Mouse (Mus musculus) hindbrain, postnatal 0 days (tissue): ENCODE results near the gene Rbfox2. TPM values are rescaled to one million over a fixed set of nuclear protein-coding genes. Genes with fewer than 3 reads are reported as not detected.
A peak's percentile ranks its signal among the peaks of the same experiment; 100 is the strongest.

Experiments
- ATAC-seq: fragments of 200-750 bp; cut with Nextera tagmentation; 2 replicates; pipeline ENCODE4 v1.8.0; 2017; ENCODE audit warnings: mild to moderate bottlenecking, moderate TSS enrichment, moderate library complexity
- DNase-seq: peaks from one replicate; pipeline ENCODE4 v3.0.0-alpha.2; 2015; ENCODE audit warnings: low spot score
- H3K27ac ChIP-seq: fragments of 300-500 bp; sonication (generic); 2 replicates; pipeline ENCODE4 v1.5.1; 2014; ENCODE audit warnings: mild to moderate bottlenecking
- H3K27me3 ChIP-seq: fragments of 300-500 bp; sonication (generic); 2 replicates; pipeline ENCODE4 v1.6.1; 2014; ENCODE audit warnings: low read length, mixed read lengths; ENCODE audit not compliant: insufficient read depth
- H3K36me3 ChIP-seq: fragments of 300-500 bp; sonication (generic); 2 replicates; pipeline ENCODE4 v1.6.1; 2014; ENCODE audit warnings: low read length, mixed read lengths; ENCODE audit not compliant: insufficient read depth
- H3K4me1 ChIP-seq: fragments of 300-500 bp; sonication (generic); 2 replicates; pipeline ENCODE4 v1.6.1; 2014; ENCODE audit warnings: antibody characterized with exemption, low read length, mixed read lengths; ENCODE audit not compliant: insufficient read depth
- H3K4me2 ChIP-seq: fragments of 300-500 bp; sonication (generic); 2 replicates; pipeline ENCODE4 v1.6.1; 2014; ENCODE audit warnings: low read depth, mild to moderate bottlenecking, low read length, moderate library complexity, mixed read lengths
- H3K4me3 ChIP-seq: fragments of 300-500 bp; sonication (generic); 2 replicates; pipeline ENCODE4 v1.5.1; 2014; ENCODE audit warnings: low read length
- H3K9ac ChIP-seq: fragments of 300-500 bp; sonication (generic); replicated peaks from 2 replicates; pipeline ENCODE4 v1.6.1; 2014; ENCODE audit warnings: mild to moderate bottlenecking, low read length, moderate library complexity, mixed read lengths
- H3K9me3 ChIP-seq: fragments of 300-500 bp; sonication (generic); 2 replicates; pipeline ENCODE4 v1.6.1; 2016; ENCODE audit warnings: low read length, mixed read lengths
- CTCF ChIP-seq: IDR thresholded peaks from 2 replicates; pipeline ENCODE4 v1.5.1; 2016; ENCODE audit warnings: antibody characterized with exemption, control low read depth, low read depth
- WGBS: fragments of 180-500 bp; shearing (Covaris S2); extraction: QIAGEN DNeasy Blood & Tissue Kit; methylation state at CpG from one replicate; pipeline ENCODE4 v1.1.7; 2014; 5-methylcytosine and 5-hydroxymethylcytosine counted together
- polyA plus RNA-seq: library from polyadenylated mRNA; unstranded; fragments of >200 nt; fragmentation: Nextera tagmentation; extraction: Ambion mirVana; gene quantifications from 2 replicates; pipeline ENCODE4 v1.2.1, GENCODE M21; 2015
- total RNA-seq: library from RNA; depleted of rRNA; stranded (reverse); fragments of >200 nt; gene quantifications from 2 replicates; pipeline ENCODE4 v1.2.3, GENCODE M21; 2014

Gene Rbfox2
- total and polyA plus RNA-seq, 2 experiments from 2014 or later = 91.9 to 294 TPM

DNA sequence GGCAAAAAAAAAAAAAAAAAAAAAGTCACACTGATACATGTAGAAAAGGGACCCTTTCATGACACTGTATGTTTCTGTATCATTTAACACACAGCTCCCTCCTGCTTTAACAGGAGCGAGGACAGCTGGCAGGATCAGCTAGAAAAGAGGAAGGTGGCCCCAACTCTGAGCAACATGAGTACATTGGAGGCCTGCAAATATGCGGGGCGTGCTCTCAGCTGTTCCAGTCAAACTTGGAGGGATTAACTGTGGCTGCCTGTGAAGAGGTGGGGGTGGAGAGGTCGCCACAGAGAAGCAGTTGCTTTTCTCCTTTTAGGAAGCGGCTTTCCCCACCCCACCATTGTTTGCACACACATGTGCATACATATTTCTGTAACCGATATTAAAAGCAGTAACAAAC is 143.5 kb downstream of the Rbfox2 start:
- no peak for DNase-seq
- Histone ChIP-seq H3K9ac (no peak overlapping the region), H3K4me1 (peaks cover 10% of the 10 kb centered on the region; the same call in 1 of the 2 replicates), H3K27me3 (no peaks in the 10 kb centered on the region), H3K4me2 (no peak overlapping the region), H3K27ac (no peak overlapping the region), H3K36me3 (no peaks in the 10 kb centered on the region), H3K4me3 (no peak overlapping the region), H3K9me3 (no peaks in the 10 kb centered on the region)
- ATAC-seq = no peak
- TF ChIP-seq CTCF = no peak
- whole genome bisulfite sequencing = 42% methylated on average over 6 of the region's 6 CpGs

DNA sequence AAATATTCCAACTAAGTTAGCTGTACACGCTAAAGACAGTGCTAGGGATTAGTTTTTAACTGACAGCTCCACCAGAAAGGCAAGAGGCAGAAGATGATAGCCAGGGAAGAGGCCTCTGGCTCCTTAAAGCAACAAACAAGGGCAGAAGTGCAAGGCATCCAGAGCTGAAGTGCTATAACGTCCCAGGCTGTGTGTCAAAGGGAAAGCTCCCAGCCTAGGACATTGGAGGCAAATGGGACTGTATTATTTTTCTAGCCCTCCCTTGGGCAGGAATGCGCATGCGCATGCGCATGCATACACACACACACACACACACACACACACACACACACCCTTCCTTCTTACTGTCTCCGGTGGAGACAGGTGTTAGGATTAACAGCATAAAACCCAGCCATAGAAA is 143.9 kb downstream of the Rbfox2 start:
- ATAC-seq (no peak), DNase-seq (no peak)
- H3K4me3 ChIP-seq = no peak overlapping the region
- H3K4me2 ChIP-seq = no peak overlapping the region
- H3K9me3 ChIP-seq = no peaks in the 10 kb centered on the region
- H3K27ac ChIP-seq = no peak overlapping the region
- TF ChIP-seq CTCF = no peak
- peaks cover 10% of the 10 kb centered on the region; the same call in 1 of the 2 replicates for H3K4me1 ChIP-seq
- no peak overlapping the region for H3K9ac ChIP-seq
- no peaks in the 10 kb centered on the region for H3K36me3 ChIP-seq
- no peaks in the 10 kb centered on the region for H3K27me3 ChIP-seq
- 74% methylated on average over 6 of the region's 6 CpGs for WGBS

DNA sequence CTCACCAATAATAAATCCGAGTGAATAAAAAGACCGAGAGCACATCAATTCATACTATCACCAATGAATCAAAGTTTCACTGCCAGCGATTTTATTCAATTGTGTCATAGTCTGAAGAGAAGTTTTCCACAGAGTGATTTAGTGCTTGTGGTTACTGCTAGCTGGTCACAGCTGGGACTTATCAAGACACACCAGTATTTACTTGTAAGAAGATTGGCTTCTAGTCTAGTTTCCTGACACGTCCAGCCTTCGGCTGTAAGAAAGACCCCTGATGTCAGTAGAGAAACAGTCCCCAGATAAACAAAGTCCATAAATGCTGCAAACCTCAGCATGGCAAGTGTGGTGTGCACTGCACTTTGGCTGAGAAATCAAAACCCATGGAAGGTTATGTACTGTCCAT is 145.4 kb downstream of the Rbfox2 start:
- Histone ChIP-seq H3K9ac (no peak overlapping the region), H3K4me3 (no peak overlapping the region), H3K27me3 (no peaks in the 10 kb centered on the region), H3K4me1 (peaks cover 12% of the 10 kb centered on the region), H3K27ac (no peak overlapping the region), H3K9me3 (no peaks in the 10 kb centered on the region), H3K36me3 (no peaks in the 10 kb centered on the region), H3K4me2 (no peak overlapping the region)
- 80% methylated on average over 5 of the region's 5 CpGs for WGBS
- DNase-seq (no peak), ATAC-seq (no peak)
- TF ChIP-seq CTCF = no peak

DNA sequence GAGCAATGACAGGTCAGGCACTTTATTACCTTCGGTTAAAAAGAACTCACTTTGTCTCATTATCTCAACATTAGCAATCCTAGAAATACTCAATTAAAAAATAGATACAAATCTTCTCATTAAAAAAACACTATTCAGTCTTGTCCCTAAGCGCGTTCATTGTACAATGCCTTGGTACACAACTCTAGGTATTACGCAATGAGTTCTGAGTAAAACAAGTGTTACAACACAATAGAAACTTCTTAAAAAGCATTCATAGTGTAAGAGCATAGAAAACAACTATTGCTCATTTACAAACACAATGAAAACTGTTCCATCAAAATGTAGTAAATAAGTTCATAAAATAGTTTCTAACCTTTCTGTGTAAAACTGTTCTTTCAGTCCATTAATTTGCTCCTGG is 146.0 kb downstream of the Rbfox2 start:
- Histone ChIP-seq H3K4me3 (no peak overlapping the region), H3K27ac (no peak overlapping the region), H3K4me1 (peaks cover 15% of the 10 kb centered on the region), H3K36me3 (no peaks in the 10 kb centered on the region), H3K9me3 (no peaks in the 10 kb centered on the region), H3K9ac (no peak overlapping the region), H3K4me2 (no peak overlapping the region), H3K27me3 (no peaks in the 10 kb centered on the region)
- DNase-seq = no peak
- no peak for TF ChIP-seq CTCF
- no peak for ATAC-seq
- WGBS = 89% methylated on average over 4 of the region's 4 CpGs

DNA sequence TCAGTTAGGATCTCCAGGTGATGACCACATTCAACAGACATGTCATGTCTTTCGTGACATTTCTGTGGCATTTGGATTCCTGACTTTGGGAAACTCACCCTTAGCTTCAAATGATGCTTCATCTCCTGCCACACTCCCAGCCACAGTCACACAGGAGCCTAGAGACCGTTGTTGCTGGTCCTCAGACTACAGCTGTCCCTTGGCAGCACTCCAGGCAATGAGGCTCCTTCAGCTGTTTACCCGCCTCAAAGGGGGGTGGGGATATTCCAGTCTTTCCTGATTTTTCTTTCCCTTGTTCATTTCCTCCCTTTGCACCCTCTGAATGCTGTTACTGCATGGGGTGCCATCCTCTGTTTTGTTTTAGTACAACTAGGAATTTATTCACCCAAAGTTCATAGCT is 150.3 kb downstream of the Rbfox2 start:
- Histone ChIP-seq H3K4me1 (peaks cover 5% of the 10 kb centered on the region; the same call in 1 of the 2 replicates), H3K9ac (no peak overlapping the region), H3K27me3 (no peaks in the 10 kb centered on the region), H3K36me3 (no peaks in the 10 kb centered on the region), H3K27ac (no peak overlapping the region; the same call in 1 of the 2 replicates), H3K9me3 (no peaks in the 10 kb centered on the region), H3K4me3 (no peak overlapping the region), H3K4me2 (no peak overlapping the region)
- WGBS = 30% methylated on average over 3 of the region's 3 CpGs
- peak; percentile 85 for DNase-seq
- ATAC-seq = no peak
- no peak for TF ChIP-seq CTCF

DNA sequence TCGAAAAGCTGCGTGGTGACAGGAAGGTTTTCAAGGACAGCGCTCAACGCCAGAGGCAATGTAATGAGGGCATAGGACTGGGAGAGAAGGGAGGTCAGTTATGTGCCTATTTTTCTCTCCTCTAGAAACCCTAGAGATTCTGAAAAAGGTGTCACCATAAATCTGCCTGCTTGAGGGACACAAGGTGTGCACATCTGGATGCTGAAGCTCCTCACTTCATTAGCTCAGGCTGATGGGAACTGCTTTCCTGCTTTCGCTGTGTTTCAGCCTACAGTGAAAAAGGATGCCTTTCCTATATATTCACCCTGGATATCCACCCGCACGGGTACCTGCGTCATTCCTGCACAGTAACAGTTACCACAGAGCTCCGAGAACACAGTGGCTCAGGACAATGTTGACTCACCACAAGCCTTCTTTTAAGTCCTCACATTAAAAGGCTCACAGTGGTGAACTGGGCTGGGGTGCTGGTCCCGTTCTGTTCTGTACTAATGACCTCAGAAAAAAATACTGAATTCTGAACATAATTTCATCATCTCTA is 152.5 kb downstream of the Rbfox2 start:
- H3K27ac ChIP-seq = peak overlapping the region; percentile 96; the same call in 1 of the 2 replicates
- peak overlapping the region; percentile 79; the same call in 1 of the 2 replicates for H3K4me2 ChIP-seq
- ATAC-seq (no peak; the same call in 1 of the 2 replicates), DNase-seq (no peak)
- no peak for TF ChIP-seq CTCF
- no peak overlapping the region for H3K4me3 ChIP-seq
- H3K27me3 ChIP-seq = no peaks in the 10 kb centered on the region
- no peaks in the 10 kb centered on the region for H3K9me3 ChIP-seq
- no peak overlapping the region for H3K9ac ChIP-seq
- 68% methylated on average over 10 of the region's 10 CpGs for WGBS
- peaks cover 26% of the 10 kb centered on the region for H3K4me1 ChIP-seq
- H3K36me3 ChIP-seq = no peaks in the 10 kb centered on the region

DNA sequence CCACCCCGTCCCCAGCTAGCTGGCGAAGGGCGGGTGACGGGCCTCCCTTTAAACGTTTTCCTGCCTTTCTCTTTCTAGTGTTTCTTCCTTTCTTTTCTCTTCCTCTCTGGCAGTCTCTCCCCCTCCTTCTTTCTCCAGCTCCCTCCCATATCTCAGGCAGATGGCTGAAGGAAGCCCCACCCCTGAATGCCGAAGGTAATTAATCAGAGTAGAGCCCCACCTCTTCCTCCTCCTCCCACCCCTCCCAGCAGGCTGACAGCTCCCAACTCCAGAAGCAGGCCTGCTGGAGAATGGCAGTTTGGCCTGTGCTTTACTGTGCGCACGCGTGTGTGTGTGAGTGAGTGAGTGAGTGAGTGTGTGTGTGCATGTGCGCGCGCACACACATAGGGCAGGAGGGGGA is 153.2 kb downstream of the Rbfox2 start:
- H3K9ac ChIP-seq = peak overlapping the region; percentile 85
- H3K27ac ChIP-seq = peak overlapping the region; percentile 96
- DNase-seq = peak; percentile 95
- peak overlapping the region; percentile 65 for H3K4me3 ChIP-seq
- H3K27me3 ChIP-seq = no peaks in the 10 kb centered on the region
- ATAC-seq = peak; percentile 93
- H3K36me3 ChIP-seq = no peaks in the 10 kb centered on the region
- H3K9me3 ChIP-seq = no peaks in the 10 kb centered on the region
- under 1% methylated on average over 12 of the region's 12 CpGs for WGBS
- TF ChIP-seq CTCF = peak; percentile 46; the same call in 1 of the 2 replicates
- H3K4me2 ChIP-seq = peak overlapping the region; percentile 79
- peaks cover 33% of the 10 kb centered on the region for H3K4me1 ChIP-seq
